16 mouse cellular contexts compared by ENCODE assay signal in the genomic region with DNA sequence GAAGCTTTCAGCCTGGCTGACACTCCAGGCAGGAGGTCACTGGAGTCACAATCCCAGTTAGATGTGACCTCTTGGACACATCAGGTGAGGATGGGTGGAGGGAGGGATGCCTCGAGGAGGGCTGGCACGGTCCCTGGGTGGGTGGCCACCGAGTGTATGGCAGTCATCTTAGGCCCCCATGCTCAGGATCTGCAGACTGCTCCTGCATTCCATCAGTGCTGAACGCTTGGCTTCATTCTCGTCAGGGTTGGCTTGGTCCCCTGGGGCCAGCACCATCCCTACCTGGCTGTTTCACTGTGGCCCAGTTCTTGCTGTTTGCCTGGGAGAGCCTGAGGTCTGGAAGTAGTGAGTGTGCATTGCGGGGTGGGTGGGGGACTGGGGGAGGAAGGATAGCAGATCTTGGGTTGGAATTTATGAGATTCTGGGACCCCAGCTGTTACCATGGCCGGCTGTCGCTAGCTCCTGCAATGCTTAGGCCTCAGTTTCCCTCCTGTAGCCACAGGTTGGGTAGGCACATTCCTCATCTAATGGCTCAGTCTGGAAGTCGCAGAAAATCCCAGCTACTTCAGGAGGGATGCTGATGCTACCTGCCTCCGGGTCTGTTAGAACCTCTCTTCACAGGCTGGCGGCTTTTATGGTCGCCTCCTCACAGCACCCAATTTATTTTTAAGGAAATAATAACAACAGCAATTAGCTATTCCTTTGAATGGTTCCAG.
A peak's percentile ranks its signal among the peaks of the same experiment; 100 is the strongest.
DNase-seq lines count a peak whose midpoint lies in the region; ATAC-seq and TF ChIP-seq lines count a peak whose summit lies in the region.
"Had no signal": no experiment of that assay in that cellular context is flagged by ENCODE, and none has a peak within 500 bp of the region (broad histone marks: within the 10 kb centered on the region; RNA-seq: fewer than 3 reads in every experiment).

No protein-coding gene starts in this region.

- H3K36me3 ChIP-seq in hindbrain, embryonic 13.5 days: no peaks in the 10 kb centered on the region
- H3K36me3 ChIP-seq in hindbrain, embryonic 11.5 days (ENCODE audit: control insufficient read depth, insufficient read depth, low read length): no peaks in the 10 kb centered on the region
- no peaks in the 10 kb centered on the region for H3K36me3 ChIP-seq in neural tube, embryonic 12.5 days
- H3K36me3 ChIP-seq in kidney, postnatal 0 days (ENCODE audit: insufficient read depth, low read length): no peaks in the 10 kb centered on the region
- H3K36me3 ChIP-seq in hindbrain, embryonic 16.5 days (ENCODE audit: control insufficient read depth, insufficient read depth, low read length): no peaks in the 10 kb centered on the region

- no peak for ATAC-seq in hindbrain, embryonic 13.5 days (ENCODE audit: low FRiP score)
- no peak for ATAC-seq in hindbrain, embryonic 11.5 days (ENCODE audit: low FRiP score)
- peak; percentile 25; the same call in 1 of the 2 replicates for ATAC-seq in neural tube, embryonic 12.5 days (ENCODE audit: low FRiP score, low read depth)
- ATAC-seq in kidney, postnatal 0 days (replicated peaks; ENCODE audit: low FRiP score, low read depth): peak; percentile 68
- no peak for ATAC-seq in hindbrain, embryonic 16.5 days
- ATAC-seq: intestine, postnatal 0 days; Patski had no signal

- peaks cover 15% of the 10 kb centered on the region for H3K4me1 ChIP-seq in hindbrain, embryonic 13.5 days (replicated peaks)
- H3K4me1 ChIP-seq in hindbrain, embryonic 11.5 days (replicated peaks; ENCODE audit: control insufficient read depth, insufficient read depth, low read length): no peaks in the 10 kb centered on the region; the same call in 1 of the 2 replicates
- peaks cover 17% of the 10 kb centered on the region for H3K4me1 ChIP-seq in neural tube, embryonic 12.5 days
- H3K4me1 ChIP-seq in kidney, postnatal 0 days (replicated peaks; ENCODE audit: insufficient read depth, low read length): peaks cover 3% of the 10 kb centered on the region; the same call in 1 of the 2 replicates
- peaks cover 3% of the 10 kb centered on the region; the same call in 1 of the 2 replicates for H3K4me1 ChIP-seq in hindbrain, embryonic 16.5 days (ENCODE audit: control insufficient read depth, insufficient read depth, low read depth, low read length)

- TF ChIP-seq CTCF in kidney, postnatal 0 days (IDR thresholded peaks at IDR 0.05; ENCODE audit: low read depth): no peak

- 81% methylated on average over 12 of the region's 12 CpGs for WGBS in hindbrain, embryonic 13.5 days
- 83% methylated on average over 12 of the region's 12 CpGs for WGBS in hindbrain, embryonic 11.5 days
- 73% methylated on average over 12 of the region's 12 CpGs for WGBS in neural tube, embryonic 12.5 days
- 26% methylated on average over 12 of the region's 12 CpGs for WGBS in kidney, postnatal 0 days
- WGBS in hindbrain, embryonic 16.5 days: 78% methylated on average over 12 of the region's 12 CpGs

- H3K4me2 ChIP-seq in hindbrain, embryonic 13.5 days: no peak overlapping the region
- no peak overlapping the region for H3K4me2 ChIP-seq in hindbrain, embryonic 11.5 days (replicated peaks; ENCODE audit: low read depth, low read length)
- no peak overlapping the region for H3K4me2 ChIP-seq in neural tube, embryonic 12.5 days (replicated peaks)
- no peak overlapping the region for H3K4me2 ChIP-seq in kidney, postnatal 0 days (ENCODE audit: low read length)
- H3K4me2 ChIP-seq in hindbrain, embryonic 16.5 days (ENCODE audit: low read length): no peak overlapping the region
- H3K4me2 ChIP-seq: hindbrain, embryonic 14.5 days; lung, embryonic 14.5 days had no signal

- no peak overlapping the region for H3K9ac ChIP-seq in hindbrain, embryonic 13.5 days
- H3K9ac ChIP-seq in hindbrain, embryonic 11.5 days (ENCODE audit: low read depth, low read length): no peak overlapping the region
- H3K9ac ChIP-seq in neural tube, embryonic 12.5 days: no peak overlapping the region
- no peak overlapping the region for H3K9ac ChIP-seq in kidney, postnatal 0 days (ENCODE audit: low read depth, low read length)
- no peak overlapping the region for H3K9ac ChIP-seq in hindbrain, embryonic 16.5 days (ENCODE audit: low read depth, low read length)
- H3K9ac ChIP-seq: lung, embryonic 14.5 days had no signal

- H3K9me3 ChIP-seq in hindbrain, embryonic 13.5 days: peaks cover 10% of the 10 kb centered on the region; the same call in 1 of the 2 replicates
- peaks cover 4% of the 10 kb centered on the region; the same call in 1 of the 2 replicates for H3K9me3 ChIP-seq in hindbrain, embryonic 11.5 days (ENCODE audit: control insufficient read depth, low read length)
- H3K9me3 ChIP-seq in neural tube, embryonic 12.5 days: peaks cover 5% of the 10 kb centered on the region; the same call in 1 of the 2 replicates
- H3K9me3 ChIP-seq in kidney, postnatal 0 days (replicated peaks; ENCODE audit: low read length): peaks cover 8% of the 10 kb centered on the region
- H3K9me3 ChIP-seq in hindbrain, embryonic 16.5 days (ENCODE audit: control insufficient read depth, low read length): peaks cover 6% of the 10 kb centered on the region

- DNase-seq in hindbrain, embryonic 11.5 days (ENCODE audit: low spot score): no peak
- no peak for DNase-seq in neural tube, embryonic 10.5 days (ENCODE audit: extremely low spot score, low spot score)
- no peak for DNase-seq in kidney, postnatal 0 days (ENCODE audit: low spot score)
- DNase-seq in ovary, postnatal 14 days (ENCODE audit: low spot score): no peak
- DNase-seq in right cerebral cortex, postnatal 10 days (ENCODE audit: low spot score in 2 of 2): no peak
- DNase-seq: cerebellum, postnatal 14 days; gastrocnemius, adult 2 months; heart, adult 18-20 months; lung, embryonic 14.5 days; thymus, postnatal 14 days had no signal

- H3K27me3 ChIP-seq in hindbrain, embryonic 13.5 days: peaks cover 3% of the 10 kb centered on the region; the same call in 1 of the 2 replicates
- no peaks in the 10 kb centered on the region for H3K27me3 ChIP-seq in hindbrain, embryonic 11.5 days (ENCODE audit: control insufficient read depth, insufficient read depth, low read length)
- no peaks in the 10 kb centered on the region for H3K27me3 ChIP-seq in neural tube, embryonic 12.5 days (replicated peaks)
- no peaks in the 10 kb centered on the region for H3K27me3 ChIP-seq in kidney, postnatal 0 days (ENCODE audit: insufficient read depth, low read length)
- H3K27me3 ChIP-seq in hindbrain, embryonic 16.5 days (replicated peaks; ENCODE audit: control insufficient read depth, insufficient read depth, low read length): no peaks in the 10 kb centered on the region; the same call in 1 of the 2 replicates
- H3K27me3 ChIP-seq: Patski had no signal

- peak overlapping the region; percentile 40 for H3K27ac ChIP-seq in hindbrain, embryonic 13.5 days
- no peak overlapping the region for H3K27ac ChIP-seq in hindbrain, embryonic 11.5 days (ENCODE audit: low read depth, low read length)
- H3K27ac ChIP-seq in neural tube, embryonic 12.5 days: no peak overlapping the region
- no peak overlapping the region for H3K27ac ChIP-seq in kidney, postnatal 0 days
- H3K27ac ChIP-seq in hindbrain, embryonic 16.5 days (ENCODE audit: low read depth, low read length): no peak overlapping the region
- H3K27ac ChIP-seq: gastrocnemius, adult 2 months; hindbrain, embryonic 14.5 days had no signal

- no peak overlapping the region for H3K4me3 ChIP-seq in hindbrain, embryonic 13.5 days
- H3K4me3 ChIP-seq in hindbrain, embryonic 11.5 days (ENCODE audit: low read depth, low read length): no peak overlapping the region
- H3K4me3 ChIP-seq in neural tube, embryonic 12.5 days: no peak overlapping the region
- no peak overlapping the region for H3K4me3 ChIP-seq in kidney, postnatal 0 days (replicated peaks; ENCODE audit: low read depth, low read length)
- no peak overlapping the region for H3K4me3 ChIP-seq in hindbrain, embryonic 16.5 days (ENCODE audit: low read length)
- H3K4me3 ChIP-seq: gastrocnemius, adult 2 months had no signal

Comparison
In these comparisons a context has a peak if more than half of its experiments do, and no peak if none do; other contexts are left out.
1. ATAC-seq: peak in neural tube, embryonic 12.5 days (single experiment) and kidney, postnatal 0 days (single experiment); none in hindbrain, embryonic 13.5 days (single experiment), hindbrain, embryonic 11.5 days (single experiment) and hindbrain, embryonic 16.5 days (single experiment).